Mouse (Mus musculus): ENCODE measurements at regions not wholly inside any gene's neighbourhood (a gene's known extent, or its start where the extent isn't known, plus 50 kb on each side); places are given as distances from the start of the nearest gene placed in this dataset.

- 88% methylated on average over 3 of the region's 3 CpGs for WGBS
- H3K4me2 ChIP-seq (replicated peaks): no peak overlapping the region
- no peaks in the 10 kb centered on the region for H3K27me3 ChIP-seq
Observed at GRCm38 (mm10) chr13:69182478-69182877, 183.1 kb upstream of the Adcy2 start.

GRCm38 (mm10) chr13:69190661-69191060 lies 191.3 kb upstream of the Adcy2 start:
- H3K9me3 ChIP-seq: no peaks in the 10 kb centered on the region
- H3K4me3 ChIP-seq: no peak overlapping the region
- no peaks in the 10 kb centered on the region for H3K27me3 ChIP-seq
- H3K27ac ChIP-seq: no peak overlapping the region
- H3K9ac ChIP-seq: no peak overlapping the region
- H3K4me2 ChIP-seq (replicated peaks): no peak overlapping the region
- no peaks in the 10 kb centered on the region for H3K4me1 ChIP-seq
- ATAC-seq (ENCODE audit: low FRiP score, low read depth): no peak
- WGBS: 61% methylated on average over 3 of the region's 3 CpGs
- H3K36me3 ChIP-seq: no peaks in the 10 kb centered on the region

More at GRCm38 (mm10) chr13:69182478-69182877, 183.1 kb upstream of the Adcy2 start:
- Histone ChIP-seq H3K36me3 (no peaks in the 10 kb centered on the region), H3K4me1 (no peaks in the 10 kb centered on the region), H3K4me3 (no peak overlapping the region), H3K9me3 (no peaks in the 10 kb centered on the region), H3K9ac (no peak overlapping the region), H3K27ac (no peak overlapping the region)
- no peak for ATAC-seq (ENCODE audit: low FRiP score, low read depth)

- no peaks in the 10 kb centered on the region for H3K27me3 ChIP-seq
- no peaks in the 10 kb centered on the region for H3K36me3 ChIP-seq
- 0 out of 2 replicates have a peak, but pooled peaks cover 9% of the 10 kb centered on the region for H3K4me1 ChIP-seq
- H3K4me3 ChIP-seq: no peak overlapping the region
- no peak; the same call in 1 of the 2 replicates for ATAC-seq (ENCODE audit: low FRiP score, low read depth)
- no peak overlapping the region for H3K4me2 ChIP-seq (replicated peaks)
- WGBS: 4% methylated on average over 4 of the region's 4 CpGs
- H3K9me3 ChIP-seq: no peaks in the 10 kb centered on the region
- no peak overlapping the region for H3K27ac ChIP-seq
- H3K9ac ChIP-seq: no peak overlapping the region
Observed at GRCm38 (mm10) chr13:69196464-69196871, 197.1 kb upstream of the Adcy2 start.

- Histone ChIP-seq H3K4me3 (no peak overlapping the region), H3K36me3 (no peaks in the 10 kb centered on the region), H3K9me3 (no peaks in the 10 kb centered on the region), H3K27me3 (no peaks in the 10 kb centered on the region), H3K4me2 (replicated peaks) (no peak overlapping the region), H3K9ac (no peak overlapping the region), H3K4me1 (peaks cover 10% of the 10 kb centered on the region; the same call in 1 of the 2 replicates), H3K27ac (no peak overlapping the region)
- 41% methylated on average over 10 of the region's 10 CpGs for WGBS
- ATAC-seq (ENCODE audit: low FRiP score, low read depth): peak; percentile 76; the same call in 1 of the 2 replicates
Observed at GRCm38 (mm10) chr13:69207741-69208568, 208.6 kb upstream of the Adcy2 start.

GRCm38 (mm10) chr13:69208569-69208881 lies 209.2 kb upstream of the Adcy2 start:
- peaks cover 10% of the 10 kb centered on the region; the same call in 1 of the 2 replicates for H3K4me1 ChIP-seq
- no peak overlapping the region for H3K27ac ChIP-seq
- no peak for ATAC-seq (ENCODE audit: low FRiP score, low read depth)
- H3K9ac ChIP-seq: no peak overlapping the region
- H3K27me3 ChIP-seq: no peaks in the 10 kb centered on the region
- H3K4me2 ChIP-seq (replicated peaks): no peak overlapping the region
- no peaks in the 10 kb centered on the region for H3K36me3 ChIP-seq
- H3K9me3 ChIP-seq: no peaks in the 10 kb centered on the region
- 71% methylated on average over 4 of the region's 4 CpGs for WGBS
- no peak overlapping the region for H3K4me3 ChIP-seq

- Histone ChIP-seq H3K4me1 (no peaks in the 10 kb centered on the region), H3K9ac (no peak overlapping the region), H3K27me3 (no peaks in the 10 kb centered on the region), H3K9me3 (no peaks in the 10 kb centered on the region), H3K36me3 (no peaks in the 10 kb centered on the region), H3K4me2 (replicated peaks) (no peak overlapping the region), H3K4me3 (no peak overlapping the region), H3K27ac (no peak overlapping the region)
- no peak for ATAC-seq (ENCODE audit: low FRiP score, low read depth)
- WGBS: 74% methylated on average over 3 of the region's 3 CpGs
Observed at GRCm38 (mm10) chr13:69216579-69216978, 217.2 kb upstream of the Adcy2 start.

- no peak for ATAC-seq (ENCODE audit: low FRiP score, low read depth)
- Histone ChIP-seq H3K36me3 (no peaks in the 10 kb centered on the region), H3K9me3 (no peaks in the 10 kb centered on the region), H3K4me2 (replicated peaks) (no peak overlapping the region), H3K27ac (no peak overlapping the region), H3K4me1 (no peaks in the 10 kb centered on the region), H3K9ac (no peak overlapping the region), H3K27me3 (no peaks in the 10 kb centered on the region), H3K4me3 (no peak overlapping the region)
- WGBS: 64% methylated on average over 1 of the region's 1 CpGs
Observed at GRCm38 (mm10) chr13:69220425-69220824, 221.1 kb upstream of the Adcy2 start.

- H3K4me2 ChIP-seq (replicated peaks): no peak overlapping the region
Observed at GRCm38 (mm10) chr13:69226538-69226937, 227.2 kb upstream of the Adcy2 start.

GRCm38 (mm10) chr13:69230361-69230943 lies 231.1 kb upstream of the Adcy2 start:
- ATAC-seq (ENCODE audit: low FRiP score, low read depth): peak; percentile 44; the same call in 1 of the 2 replicates
- H3K27ac ChIP-seq: no peak overlapping the region
- H3K4me2 ChIP-seq (replicated peaks): no peak overlapping the region
- H3K36me3 ChIP-seq: no peaks in the 10 kb centered on the region
- H3K9me3 ChIP-seq: no peaks in the 10 kb centered on the region
- 37% methylated on average over 10 of the region's 10 CpGs for WGBS
- H3K4me3 ChIP-seq: no peak overlapping the region
- H3K27me3 ChIP-seq: no peaks in the 10 kb centered on the region
- no peak overlapping the region for H3K9ac ChIP-seq
- H3K4me1 ChIP-seq: no peaks in the 10 kb centered on the region

More at GRCm38 (mm10) chr13:69226538-69226937, 227.2 kb upstream of the Adcy2 start:
- no peaks in the 10 kb centered on the region for H3K27me3 ChIP-seq
- no peak overlapping the region for H3K27ac ChIP-seq
- no peaks in the 10 kb centered on the region for H3K36me3 ChIP-seq
- ATAC-seq (ENCODE audit: low FRiP score, low read depth): no peak
- H3K9me3 ChIP-seq: no peaks in the 10 kb centered on the region
- H3K4me3 ChIP-seq: no peak overlapping the region
- WGBS: 75% methylated on average over 5 of the region's 5 CpGs
- H3K9ac ChIP-seq: no peak overlapping the region
- no peaks in the 10 kb centered on the region for H3K4me1 ChIP-seq

- Histone ChIP-seq H3K9me3 (no peaks in the 10 kb centered on the region), H3K27me3 (no peaks in the 10 kb centered on the region), H3K9ac (no peak overlapping the region), H3K4me3 (no peak overlapping the region), H3K36me3 (no peaks in the 10 kb centered on the region), H3K4me1 (no peaks in the 10 kb centered on the region), H3K4me2 (replicated peaks) (no peak overlapping the region), H3K27ac (no peak overlapping the region)
- WGBS: 69% methylated on average over 5 of the region's 5 CpGs
- ATAC-seq (ENCODE audit: low FRiP score, low read depth): no peak
Observed at GRCm38 (mm10) chr13:69236386-69236785, 237.0 kb upstream of the Adcy2 start.

GRCm38 (mm10) chr13:69237918-69238317 lies 238.6 kb upstream of the Adcy2 start:
- H3K4me3 ChIP-seq: no peak overlapping the region
- H3K36me3 ChIP-seq: no peaks in the 10 kb centered on the region
- H3K9ac ChIP-seq: no peak overlapping the region
- no peak overlapping the region for H3K27ac ChIP-seq
- peaks cover 7% of the 10 kb centered on the region for H3K4me1 ChIP-seq
- peaks cover 11% of the 10 kb centered on the region; the same call in 1 of the 2 replicates for H3K27me3 ChIP-seq
- ATAC-seq (ENCODE audit: low FRiP score, low read depth): no peak
- WGBS: 79% methylated on average over 3 of the region's 3 CpGs
- no peak overlapping the region for H3K4me2 ChIP-seq (replicated peaks)
- H3K9me3 ChIP-seq: no peaks in the 10 kb centered on the region

- H3K27ac ChIP-seq: no peak overlapping the region
- H3K9me3 ChIP-seq: no peaks in the 10 kb centered on the region
- peaks cover 18% of the 10 kb centered on the region; the same call in 1 of the 2 replicates for H3K27me3 ChIP-seq
- no peak for ATAC-seq (ENCODE audit: low FRiP score, low read depth)
- H3K4me1 ChIP-seq: peaks cover 11% of the 10 kb centered on the region
- H3K4me3 ChIP-seq: no peak overlapping the region
- H3K36me3 ChIP-seq: no peaks in the 10 kb centered on the region
- H3K9ac ChIP-seq: no peak overlapping the region
- no peak overlapping the region for H3K4me2 ChIP-seq (replicated peaks)
- 69% methylated on average over 2 of the region's 2 CpGs for WGBS
Observed at GRCm38 (mm10) chr13:69239261-69239915, 240.0 kb upstream of the Adcy2 start.
